Mouse (Mus musculus): ENCODE measurements around the gene Ccdc28b. TPM values are rescaled to one million over a fixed set of nuclear protein-coding genes. Genes with fewer than 3 reads are reported as not detected.

Gene Ccdc28b
- total RNA-seq, 2 experiments from 2014 or later = 25.3 to 28.5 TPM

DNA sequence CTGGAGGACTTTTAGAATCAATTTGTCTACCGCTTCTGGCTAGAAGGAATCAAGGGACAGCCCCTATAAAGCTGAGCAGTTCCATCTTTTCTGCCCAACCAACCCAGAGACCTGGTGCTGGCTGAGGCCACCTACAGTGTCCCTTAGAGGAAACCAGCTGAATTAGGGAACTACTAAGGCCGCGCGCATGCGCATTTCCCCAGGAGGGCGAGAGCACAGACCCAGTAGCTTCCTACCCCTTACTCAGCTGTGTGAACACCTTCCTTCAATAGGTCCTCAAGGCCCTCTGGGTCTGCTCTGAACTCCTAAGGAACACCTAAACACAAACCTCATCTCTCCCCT is 1.3 kb upstream of the Ccdc28b start:
- intact Hi-C loops (cut with DNase I) = loop anchor here (2.0 kb wide), 1 partner anchor 14 kb away; no protein-coding TSS in a partner anchor
- DNase-seq (ENCODE audit: low spot score) = no peak

DNA sequence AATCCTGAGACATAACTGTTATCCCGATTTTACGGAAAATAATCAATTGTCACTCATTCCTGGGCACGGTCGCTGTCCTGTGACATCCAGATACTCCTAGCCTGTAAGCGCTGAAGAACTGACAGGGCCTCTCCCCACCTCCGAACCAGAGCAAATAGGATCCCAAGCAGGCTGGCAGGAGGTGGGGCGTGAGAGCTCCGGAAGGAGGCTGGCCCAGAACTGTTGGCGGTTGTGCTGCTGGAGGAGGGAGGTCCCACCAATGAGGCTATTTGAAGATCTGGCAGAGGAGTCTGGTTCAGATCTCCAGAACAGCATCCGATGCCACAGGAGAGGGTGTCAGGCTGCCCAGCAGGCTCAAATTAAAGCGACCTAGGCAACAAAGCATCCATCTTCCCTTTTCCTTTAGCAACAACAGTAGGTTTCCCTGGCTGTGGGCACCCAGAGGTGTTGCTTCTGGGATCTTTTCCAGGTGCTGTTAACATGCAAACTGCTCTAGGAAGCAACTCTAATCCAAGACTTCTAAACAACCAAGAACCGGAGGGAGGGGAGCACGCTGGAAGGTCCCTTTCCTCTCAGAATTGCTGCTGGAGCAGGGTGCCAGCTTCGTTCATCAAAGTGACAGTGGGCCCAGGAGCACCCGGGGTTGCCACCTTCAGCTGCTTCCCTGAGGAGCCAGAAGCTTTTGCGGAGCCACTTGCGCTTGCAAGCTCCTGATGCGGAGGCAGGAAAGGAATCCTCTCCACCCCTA is 708 bp upstream of the Ccdc28b start:
- intact Hi-C loops (cut with DNase I) = loop anchor here (2.0 kb wide), 1 partner anchor 14 kb away; no protein-coding TSS in a partner anchor
- DNase-seq (ENCODE audit: low spot score) = peak; percentile 83

- intact Hi-C loops (cut with DNase I) = no loop called here
- DNase-seq (ENCODE audit: low spot score) = no peak
These were observed 778 bp downstream of the Ccdc28b start for GRCm38 (mm10) chr4:129622803-129623535.

DNA sequence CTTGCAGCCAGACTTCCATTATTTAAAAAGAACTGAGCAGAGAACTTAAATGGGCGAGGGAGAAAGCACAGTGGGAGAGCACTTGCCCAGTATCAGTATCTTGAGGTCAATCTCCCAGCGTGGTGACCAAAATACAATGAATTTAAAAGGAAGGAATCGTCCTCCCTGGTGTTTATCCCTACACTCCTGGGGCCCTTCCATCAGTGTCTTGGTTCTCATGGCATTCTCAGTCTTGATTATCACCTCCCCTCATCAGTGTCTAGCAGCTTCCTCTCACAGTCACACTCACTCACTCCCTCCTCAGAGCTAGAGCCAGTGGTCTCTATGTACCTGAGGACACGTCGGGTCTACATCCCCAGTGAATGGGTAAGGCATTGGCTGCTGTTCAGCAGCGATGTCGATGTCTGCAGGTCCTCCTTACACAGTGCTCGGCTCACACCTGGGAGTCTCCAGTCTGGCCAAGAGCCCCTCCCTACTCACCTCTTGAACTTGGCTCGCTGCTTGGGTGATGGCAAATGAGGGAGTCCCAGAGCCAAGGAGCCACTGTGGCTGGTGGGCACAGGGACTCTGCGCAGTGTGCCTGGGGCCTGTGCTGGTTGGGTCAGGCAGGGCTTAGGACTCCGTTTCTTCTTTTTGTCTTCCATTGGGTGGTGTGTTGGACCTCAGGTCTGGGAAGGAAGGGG is 1.5 kb downstream of the Ccdc28b start:
- intact Hi-C loops (cut with DNase I) = no loop called here
- no peak for DNase-seq (ENCODE audit: low spot score)

DNA sequence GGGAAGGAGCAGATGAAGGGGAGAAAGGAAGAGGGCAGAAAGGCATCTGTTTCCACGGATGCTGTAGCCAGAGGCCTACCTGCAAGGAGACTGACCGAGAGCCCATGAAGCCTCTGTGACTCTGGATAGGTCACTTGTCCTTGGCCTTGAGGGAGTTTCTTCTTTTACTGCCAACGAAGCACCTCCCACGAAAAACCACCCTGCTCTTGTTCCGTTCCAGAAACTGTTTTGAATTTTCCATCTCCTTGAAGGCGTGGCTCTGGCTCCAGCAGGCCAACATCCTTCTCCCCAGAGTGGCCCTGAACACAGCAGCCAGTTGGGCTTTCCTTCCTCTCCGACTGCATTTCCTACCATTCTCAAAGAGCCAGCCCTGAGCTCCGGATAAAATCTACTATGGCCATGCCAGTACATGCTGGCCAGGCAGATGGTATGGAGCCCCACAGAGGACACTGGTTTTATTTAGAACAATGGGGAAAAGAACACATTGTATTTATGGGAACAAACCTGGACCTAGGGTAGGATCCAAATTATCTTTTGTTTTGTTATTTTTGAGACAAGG is 2.4 kb downstream of the Ccdc28b start:
- peak; percentile 61 for DNase-seq (ENCODE audit: low spot score)
- intact Hi-C loops (cut with DNase I) = no loop called here

DNA sequence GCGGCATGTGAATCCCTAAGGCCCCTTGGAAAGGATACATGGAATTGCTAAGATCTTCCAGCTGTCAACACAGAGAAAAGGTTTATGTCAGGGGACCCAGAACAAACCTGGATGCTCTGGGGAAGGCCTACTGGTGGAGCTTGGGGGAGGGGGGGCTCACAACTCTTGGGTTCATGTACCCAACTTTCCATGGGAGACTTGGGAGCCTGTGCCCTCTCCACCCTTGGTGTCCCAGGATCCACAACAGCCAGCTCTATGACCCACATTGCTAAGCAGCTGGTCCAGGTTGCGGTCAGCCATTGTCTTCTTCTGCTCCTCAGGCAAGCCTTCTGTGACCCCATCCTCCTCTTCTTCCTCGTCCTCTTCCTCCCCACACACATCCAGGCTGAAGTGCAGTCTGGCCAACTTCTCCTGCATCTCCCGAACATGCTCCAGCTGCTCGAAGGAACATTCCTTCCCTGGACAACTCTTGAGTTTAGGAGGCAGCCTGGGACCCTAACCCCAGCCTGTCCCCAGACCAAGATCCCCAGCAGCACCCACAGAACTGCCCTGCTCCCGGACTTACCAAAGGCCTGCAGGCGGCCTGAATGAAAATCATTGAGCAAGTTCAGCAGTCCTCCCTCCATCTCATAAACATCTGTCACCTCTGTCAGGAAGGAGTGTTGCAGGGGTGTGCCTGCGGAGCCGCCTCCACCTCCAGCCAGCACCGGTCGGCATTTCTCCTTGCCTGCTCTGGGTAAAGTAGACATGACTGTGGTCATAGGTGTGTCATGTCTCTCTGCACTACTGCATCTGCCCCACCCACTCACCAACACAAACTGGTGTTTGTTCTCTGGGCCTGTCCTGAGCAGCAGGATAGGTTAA is 3.1 kb downstream of the Ccdc28b start:
- DNase-seq (ENCODE audit: low spot score) = no peak
- intact Hi-C loops (cut with DNase I) = no loop called here

GRCm38 (mm10) chr4:129618786-129619691 is 4.7 kb downstream of the Ccdc28b start, which contains the start of gene Iqcc:
TSS of gene Iqcc (minus strand) at chr4:129619099.
- intact Hi-C loops (cut with DNase I) = no loop called here
- DNase-seq (ENCODE audit: low spot score) = peak; percentile 94

DNA sequence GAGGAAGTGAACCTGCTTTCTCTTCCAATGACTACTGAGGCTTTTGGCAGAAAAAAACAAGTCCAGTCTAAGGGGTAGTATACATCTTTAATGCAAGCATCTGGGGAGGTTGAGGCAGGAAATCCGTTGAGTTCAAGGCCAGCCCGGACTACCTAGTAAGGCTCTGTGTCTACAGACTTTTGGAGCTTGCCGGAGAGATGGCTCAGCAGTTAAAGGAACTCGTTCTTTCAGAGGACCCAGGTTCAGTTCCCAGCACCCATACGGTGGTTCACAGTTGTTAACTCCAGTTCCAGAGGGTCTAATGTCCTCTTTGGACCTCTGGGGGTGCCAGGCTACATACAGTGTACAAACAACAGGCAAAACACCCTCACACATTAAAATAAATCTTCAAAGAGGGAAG is 5.7 kb downstream of the Ccdc28b start:
- intact Hi-C loops (cut with DNase I) = no loop called here
- DNase-seq (ENCODE audit: low spot score) = no peak

GRCm38 (mm10) chr4:129617121-129617641 is 6.6 kb downstream of the Ccdc28b start:
- intact Hi-C loops (cut with DNase I) = no loop called here
- DNase-seq (ENCODE audit: low spot score) = no peak

DNA sequence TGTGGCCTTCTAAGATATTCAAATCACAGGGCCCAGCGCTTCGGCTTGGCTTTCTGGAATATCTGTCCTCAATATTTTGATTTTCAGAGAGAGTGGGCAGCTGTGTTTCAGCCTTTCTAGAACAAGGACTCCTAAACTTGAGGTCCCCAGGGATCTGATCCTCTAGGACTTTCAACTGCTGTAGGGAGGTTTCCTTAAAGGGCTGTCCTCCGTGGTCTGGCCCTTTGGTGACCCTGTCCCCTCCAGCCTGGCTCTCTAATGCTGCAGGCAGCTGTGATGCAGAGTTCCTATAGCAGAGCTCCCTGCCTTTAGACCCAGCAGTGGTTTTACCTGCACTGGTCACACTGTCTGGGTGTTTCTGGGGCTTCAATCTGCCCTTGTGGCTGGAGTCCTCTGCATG is 7.1 kb downstream of the Ccdc28b start:
- intact Hi-C loops (cut with DNase I) = no loop called here
- no peak for DNase-seq (ENCODE audit: low spot score)

GRCm38 (mm10) chr4:129615801-129616290 is 7.9 kb downstream of the Ccdc28b start:
- intact Hi-C loops (cut with DNase I) = no loop called here
- DNase-seq (ENCODE audit: low spot score) = no peak

- intact Hi-C loops (cut with DNase I) = no loop called here
- no peak for DNase-seq (ENCODE audit: low spot score)
These were observed 9.7 kb downstream of the Ccdc28b start, which contains the start of gene Dcdc2b for GRCm38 (mm10) chr4:129614093-129614492. TSS of gene Dcdc2b (minus strand) at chr4:129614257.

- no peak for DNase-seq (ENCODE audit: low spot score)
- intact Hi-C loops (cut with DNase I) = no loop called here
These were observed 13.3 kb downstream of the Ccdc28b start for GRCm38 (mm10) chr4:129610472-129610871.

DNA sequence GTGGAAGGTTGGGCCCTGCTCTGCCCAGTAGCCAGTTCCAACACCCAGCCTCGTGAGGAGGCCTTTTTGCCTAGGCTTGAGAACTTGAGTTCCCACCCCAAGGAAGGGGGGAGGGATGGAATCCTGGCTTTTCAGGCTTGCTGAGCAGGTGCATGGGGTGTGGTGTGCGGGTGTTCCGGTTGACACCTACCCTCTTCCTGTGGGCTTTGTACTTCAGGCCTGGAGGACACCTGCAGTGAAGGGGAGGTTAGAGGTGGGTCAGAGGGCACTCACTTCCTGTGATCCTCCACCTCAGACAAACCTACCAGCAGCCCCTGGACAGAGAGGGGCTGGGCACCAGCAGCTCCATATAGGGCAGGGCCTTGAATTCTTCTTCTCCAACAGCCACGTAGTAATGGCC is 13.7 kb downstream of the Ccdc28b start:
- intact Hi-C loops (cut with DNase I) = no loop called here
- DNase-seq (ENCODE audit: low spot score) = no peak

GRCm38 (mm10) chr4:129609139-129609631 is 14.6 kb downstream of the Ccdc28b start:
- intact Hi-C loops (cut with DNase I) = loop anchor here (5.0 to 10.0 kb wide), 3 partner anchors 62 to 274 kb away; partner anchors contain the start of genes Fam229a, Rbbp4, Tssk3 and Zbtb8os
- no peak for DNase-seq (ENCODE audit: low spot score)

GRCm38 (mm10) chr4:129608426-129609025 is 15.2 kb downstream of the Ccdc28b start:
- DNase-seq (ENCODE audit: low spot score) = peak; percentile 52
- intact Hi-C loops (cut with DNase I) = loop anchor here (1.0 to 10.0 kb wide), 4 partner anchors 23 to 274 kb away; partner anchors contain the start of genes Fam229a, Rbbp4, Tssk3 and Zbtb8os

Measured in heart, postnatal 25 days (tissue).